Mouse (Mus musculus) R1 (cell line): ENCODE measurements at regions not wholly inside any gene's neighbourhood (a gene's known extent, or its start where the extent isn't known, plus 50 kb on each side); places are given as distances from the start of the nearest gene placed in this dataset.

Source experiments
- DNase-seq: peaks from one replicate; pipeline ENCODE4 v3.0.0-alpha.2; 2018; ENCODE audit warnings: low read depth, low spot score

- no peak for DNase-seq
Observed at GRCm38 (mm10) chr1:158161533-158161932, 194.6 kb downstream of the Brinp2 start.

- DNase-seq, result no peak
Observed at GRCm38 (mm10) chr1:158163411-158163810, 192.7 kb downstream of the Brinp2 start.

GRCm38 (mm10) chr1:158170006-158170405, 186.1 kb downstream of the Brinp2 start:
- DNase-seq, result no peak

- DNase-seq, result no peak
Observed at GRCm38 (mm10) chr1:158180095-158180494, 176.0 kb downstream of the Brinp2 start.

GRCm38 (mm10) chr1:158181296-158181695, 174.8 kb downstream of the Brinp2 start:
- no peak for DNase-seq

GRCm38 (mm10) chr1:158187651-158188050, 168.5 kb downstream of the Brinp2 start:
- no peak for DNase-seq

GRCm38 (mm10) chr1:158192841-158193551, 163.1 kb downstream of the Brinp2 start:
- no peak for DNase-seq

GRCm38 (mm10) chr1:158193968-158194565, 162.1 kb downstream of the Brinp2 start:
- DNase-seq, result no peak
